Mouse (Mus musculus) myocyte (in vitro differentiated cells): ENCODE results near the gene Kank3. TPM values are rescaled to one million over a fixed set of nuclear protein-coding genes. Genes with fewer than 3 reads are reported as not detected.

ENCODE experiments used
- H3K27me3 ChIP-seq: one replicate; pipeline ENCODE4 v1.6.1; 2011; ENCODE audit not compliant: control insufficient read depth, insufficient read depth, insufficient read length
- H3K36me3 ChIP-seq: one replicate; pipeline ENCODE4 v1.6.1; 2011; ENCODE audit not compliant: control insufficient read depth, insufficient read depth
- H3K4me2 ChIP-seq: one replicate; pipeline ENCODE4 v1.6.1; 2011; ENCODE audit warnings: low read depth, control low read depth
- H3K4me3 ChIP-seq: one replicate; pipeline ENCODE4 v1.5.1; 2011; ENCODE audit warnings: mild to moderate bottlenecking, control low read depth, moderate library complexity
- H3K79me2 ChIP-seq: one replicate; pipeline ENCODE4 v1.6.1; 2011; ENCODE audit not compliant: control insufficient read depth, insufficient read depth
- H3ac ChIP-seq: one replicate; pipeline ENCODE4 v1.6.1; 2011; ENCODE audit not compliant: control insufficient read depth, insufficient read length
- CEBPB ChIP-seq: IDR thresholded peaks from 2 replicates; pipeline ENCODE4 v1.6.1; 2011; ENCODE audit warnings: mild to moderate bottlenecking, moderate library complexity; ENCODE audit not compliant: poor library complexity, insufficient read depth, severe bottlenecking
- E2F4 ChIP-seq: IDR thresholded peaks from one replicate; pipeline ENCODE4 v1.6.1; 2011; ENCODE audit warnings: mild to moderate bottlenecking, control low read depth, moderate library complexity; ENCODE audit not compliant: insufficient read depth
- MAX ChIP-seq: IDR thresholded peaks from one replicate; pipeline ENCODE4 v1.6.1; 2011; ENCODE audit warnings: low read depth, mild to moderate bottlenecking, control low read depth
- MYOD1 ChIP-seq, 3 experiments: IDR thresholded peaks; one replicate each; pipeline ENCODE4 v1.6.1; 2011; ENCODE audit warnings: control low read depth in 2 of 3, low read depth in 2 of 3, mild to moderate bottlenecking in 2 of 3, moderate library complexity in 1 of 3; ENCODE audit not compliant: insufficient read length in 2 of 3, control insufficient read depth in 1 of 3
- MYOG ChIP-seq, 3 experiments: IDR thresholded peaks; one replicate each; pipeline ENCODE4 v1.6.1; 2011; ENCODE audit warnings: control low read depth in 2 of 3, low read depth in 2 of 3, mild to moderate bottlenecking in 2 of 3; ENCODE audit not compliant: insufficient read length in 2 of 3, control insufficient read depth in 1 of 3, insufficient read depth in 1 of 3
- POLR2A ChIP-seq: IDR thresholded peaks from one replicate; pipeline ENCODE4 v1.6.1; 2011; ENCODE audit warnings: low read depth, mild to moderate bottlenecking, control low read depth, moderate library complexity; ENCODE audit not compliant: insufficient read length
- POLR2AphosphoS2 ChIP-seq: IDR thresholded peaks from one replicate; pipeline ENCODE4 v1.6.1; 2011; ENCODE audit warnings: low read depth, control low read depth; ENCODE audit not compliant: insufficient read length
- REST ChIP-seq: IDR thresholded peaks from one replicate; pipeline ENCODE4 v1.6.1; 2011; ENCODE audit warnings: mild to moderate bottlenecking, control low read depth, moderate library complexity; ENCODE audit not compliant: insufficient read depth, insufficient read length
- SRF ChIP-seq: IDR thresholded peaks from one replicate; pipeline ENCODE4 v1.6.1; 2011; ENCODE audit warnings: low read depth; ENCODE audit not compliant: control insufficient read depth, insufficient read length
- TCF12 ChIP-seq: IDR thresholded peaks from one replicate; pipeline ENCODE4 v1.6.1; 2011; ENCODE audit warnings: mild to moderate bottlenecking, control low read depth; ENCODE audit not compliant: poor library complexity, insufficient read depth, severe bottlenecking
- TCF3 ChIP-seq: IDR thresholded peaks from one replicate; pipeline ENCODE4 v1.6.1; 2011; ENCODE audit warnings: low read depth, control low read depth; ENCODE audit not compliant: insufficient read length
- USF1 ChIP-seq: IDR thresholded peaks from one replicate; pipeline ENCODE4 v1.6.1; 2011; ENCODE audit warnings: low read depth, mild to moderate bottlenecking, control low read depth, moderate library complexity
- polyA plus RNA-seq: library from polyadenylated mRNA; unstranded; fragments of >200 nt; fragmentation: generic; extraction: Trizol; gene quantifications from one replicate; pipeline ENCODE4 v1.2.1, GENCODE M21; 2012; ENCODE audit warnings: missing spikeins

Gene Kank3
- polyA plus RNA-seq, 1 experiment, result 8.3 TPM

DNA sequence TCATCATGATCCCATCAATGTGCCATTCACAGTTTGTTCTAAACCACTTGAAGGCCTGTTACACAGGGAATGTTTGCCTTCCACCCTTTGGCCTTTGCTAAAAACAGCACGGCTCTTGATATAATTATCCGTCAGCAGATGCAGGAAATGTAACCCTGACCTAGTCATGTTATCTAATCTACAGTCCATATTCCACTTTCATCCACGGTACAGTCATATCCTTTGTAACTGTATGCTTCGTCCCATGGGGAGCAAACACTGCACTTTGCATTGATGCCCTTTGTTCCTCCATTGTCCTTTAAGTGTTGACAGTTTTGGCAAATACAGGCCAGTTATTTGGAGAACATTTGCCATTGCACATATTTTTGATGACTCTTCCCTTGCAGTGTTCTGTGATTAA is 21.6 kb upstream of the Kank3 start:
- H3K27me3 ChIP-seq, result no peaks in the 10 kb centered on the region
- no peak overlapping the region for H3ac ChIP-seq
- TF ChIP-seq E2F4 (no peak), POLR2A (no peak), MAX (no peak), REST (no peak), CEBPB (no peak), POLR2AphosphoS2 (no peak), MYOD1 (IDR thresholded peaks at IDR 0.05; ENCODE audit: control insufficient read depth in 1 of 3, insufficient read length in 2 of 3, low read depth in 2 of 3) (no peak), SRF (no peak), TCF3 (no peak), MYOG (IDR thresholded peaks at IDR 0.05; ENCODE audit: control insufficient read depth in 1 of 3, insufficient read depth in 1 of 3, insufficient read length in 2 of 3, low read depth in 2 of 3) (no peak)
- no peaks in the 10 kb centered on the region for H3K36me3 ChIP-seq
- peak overlapping the region; percentile 19 for H3K4me2 ChIP-seq
- H3K79me2 ChIP-seq, result no peaks in the 10 kb centered on the region
- no peak overlapping the region for H3K4me3 ChIP-seq

DNA sequence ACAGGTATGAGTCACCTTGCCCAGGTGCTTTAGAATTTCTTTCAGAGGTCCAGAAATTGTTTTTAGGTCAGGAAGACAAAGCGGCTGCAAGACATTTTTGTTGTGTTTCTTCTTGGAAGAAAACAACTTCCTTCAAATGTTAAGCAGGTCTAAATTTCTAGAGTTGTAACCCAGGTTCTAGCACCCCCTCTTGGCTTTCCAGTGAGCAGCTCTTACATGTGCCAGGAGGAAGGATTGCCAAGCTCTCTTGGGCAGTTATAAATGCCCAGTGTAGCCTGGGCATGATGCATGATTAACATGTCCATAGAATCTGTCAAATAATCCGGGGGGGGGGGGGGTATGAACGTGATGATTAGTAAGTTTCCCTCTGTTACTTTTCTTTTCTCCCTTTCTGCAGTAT is 12.0 kb upstream of the Kank3 start:
- TF ChIP-seq MAX, result no peak
- Histone ChIP-seq H3ac (no peak overlapping the region), H3K27me3 (no peaks in the 10 kb centered on the region), H3K4me2 (no peak overlapping the region), H3K36me3 (no peaks in the 10 kb centered on the region), H3K4me3 (no peak overlapping the region), H3K79me2 (no peaks in the 10 kb centered on the region)

DNA sequence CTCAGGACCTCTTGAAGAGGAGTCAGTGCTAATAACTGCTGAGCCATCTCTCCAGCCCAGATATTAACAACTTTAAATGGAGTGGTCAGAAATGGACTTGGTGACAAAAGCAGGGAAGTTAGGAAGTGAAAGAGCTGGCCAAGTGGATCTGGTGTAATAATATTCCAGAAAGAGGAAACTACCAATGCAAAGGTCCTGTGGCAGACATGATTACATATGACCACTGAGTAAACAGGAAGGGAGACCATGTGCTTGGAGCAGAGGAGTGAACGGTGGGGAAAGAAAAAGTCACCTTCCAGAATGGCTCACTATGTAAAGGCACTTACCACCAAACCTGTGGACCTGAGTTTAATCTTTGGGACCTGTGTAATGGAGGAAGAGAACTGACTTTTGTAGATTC is 11.0 kb upstream of the Kank3 start:
- Histone ChIP-seq H3K79me2 (no peaks in the 10 kb centered on the region), H3K36me3 (no peaks in the 10 kb centered on the region), H3K4me3 (no peak overlapping the region), H3ac (no peak overlapping the region), H3K27me3 (no peaks in the 10 kb centered on the region), H3K4me2 (no peak overlapping the region)
- TF ChIP-seq TCF12 (no peak), TCF3 (no peak), CEBPB (no peak), USF1 (no peak), MYOG (IDR thresholded peaks at IDR 0.05; ENCODE audit: control insufficient read depth in 1 of 3, insufficient read depth in 1 of 3, insufficient read length in 2 of 3, low read depth in 2 of 3) (no peak), POLR2A (no peak), SRF (no peak), REST (no peak), POLR2AphosphoS2 (no peak), MYOD1 (IDR thresholded peaks at IDR 0.05; ENCODE audit: control insufficient read depth in 1 of 3, insufficient read length in 2 of 3, low read depth in 2 of 3) (no peak), MAX (no peak), E2F4 (no peak)

DNA sequence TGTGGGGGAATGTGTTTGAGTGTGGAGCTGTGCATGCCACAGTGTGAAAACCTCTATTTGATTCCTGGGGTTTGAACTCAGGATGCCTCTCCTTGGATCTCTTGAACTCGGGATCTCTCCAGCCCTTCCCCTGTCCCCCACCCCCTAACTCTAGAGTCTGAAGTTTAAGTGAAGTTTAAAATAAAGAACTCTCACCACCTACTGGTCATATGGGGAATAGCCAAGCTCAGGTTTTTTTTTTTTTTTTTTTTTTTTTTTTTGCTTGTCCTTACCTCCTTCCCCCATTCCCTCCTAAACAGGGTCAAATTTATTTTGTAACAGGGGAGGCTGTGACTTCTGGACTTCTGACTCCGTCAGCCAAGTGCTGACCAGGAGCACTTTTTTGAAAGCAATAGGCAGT is 8.1 kb upstream of the Kank3 start:
- Histone ChIP-seq H3K4me3 (no peak overlapping the region), H3K79me2 (no peaks in the 10 kb centered on the region), H3K4me2 (no peak overlapping the region), H3K27me3 (no peaks in the 10 kb centered on the region), H3K36me3 (no peaks in the 10 kb centered on the region), H3ac (no peak overlapping the region)
- TF ChIP-seq MYOD1 (IDR thresholded peaks at IDR 0.05; ENCODE audit: control insufficient read depth in 1 of 3, insufficient read length in 2 of 3, low read depth in 2 of 3) (no peak), TCF3 (no peak), POLR2AphosphoS2 (no peak), REST (no peak), SRF (no peak), MAX (no peak), E2F4 (no peak), MYOG (IDR thresholded peaks at IDR 0.05; ENCODE audit: control insufficient read depth in 1 of 3, insufficient read depth in 1 of 3, insufficient read length in 2 of 3, low read depth in 2 of 3) (no peak)

- TF ChIP-seq TCF12 (no peak), POLR2A (no peak), POLR2AphosphoS2 (no peak), SRF (no peak), CEBPB (no peak)
- H3K4me3 ChIP-seq, result no peak overlapping the region
- H3K4me2 ChIP-seq, result no peak overlapping the region
- H3ac ChIP-seq, result no peak overlapping the region
- H3K27me3 ChIP-seq, result no peaks in the 10 kb centered on the region
- H3K79me2 ChIP-seq, result no peaks in the 10 kb centered on the region
- H3K36me3 ChIP-seq, result no peaks in the 10 kb centered on the region
Measured at GRCm38 (mm10) chr17:33804205-33804604, 6.1 kb upstream of the Kank3 start.

GRCm38 (mm10) chr17:33804745-33805144 is 5.6 kb upstream of the Kank3 start:
- H3K4me2 ChIP-seq, result no peak overlapping the region
- H3K27me3 ChIP-seq, result no peaks in the 10 kb centered on the region
- TF ChIP-seq MAX, result no peak
- no peak for TF ChIP-seq USF1
- TF ChIP-seq MYOG (IDR thresholded peaks at IDR 0.05; ENCODE audit: control insufficient read depth in 1 of 3, insufficient read depth in 1 of 3, insufficient read length in 2 of 3, low read depth in 2 of 3), result no peak
- TF ChIP-seq SRF, result no peak
- TF ChIP-seq E2F4, result no peak
- no peak for TF ChIP-seq POLR2A
- no peak for TF ChIP-seq CEBPB
- TF ChIP-seq TCF3, result no peak
- no peak for TF ChIP-seq MYOD1 (IDR thresholded peaks at IDR 0.05; ENCODE audit: control insufficient read depth in 1 of 3, insufficient read length in 2 of 3, low read depth in 2 of 3)
- no peak for TF ChIP-seq TCF12
- no peak for TF ChIP-seq POLR2AphosphoS2
- no peak for TF ChIP-seq REST

More at GRCm38 (mm10) chr17:33804745-33805144, 5.6 kb upstream of the Kank3 start:
- no peak overlapping the region for H3ac ChIP-seq
- H3K36me3 ChIP-seq, result no peaks in the 10 kb centered on the region
- H3K79me2 ChIP-seq, result no peaks in the 10 kb centered on the region
- no peak overlapping the region for H3K4me3 ChIP-seq
